Mouse (Mus musculus): ENCODE measurements around the gene Hils1. TPM values are rescaled to one million over a fixed set of nuclear protein-coding genes. Genes with fewer than 3 reads are reported as not detected.

The Hils1 gene
- polyA plus RNA-seq, 1 experiment = 0.14 TPM

- 2% methylated on average over 15 of the region's 15 CpGs for WGBS
- H3K27me3 ChIP-seq (ENCODE audit: control insufficient read depth, insufficient read depth, low read length) = peaks cover 7% of the 10 kb centered on the region; the same call in 1 of the 2 replicates
- no peaks in the 10 kb centered on the region for H3K36me3 ChIP-seq (ENCODE audit: control insufficient read depth, insufficient read depth, low read length)
- peak overlapping the region; percentile 58 for H3K4me3 ChIP-seq (ENCODE audit: low read depth, low read length)
- peaks cover 6% of the 10 kb centered on the region for H3K4me1 ChIP-seq (ENCODE audit: control insufficient read depth, insufficient read depth, insufficient read length, low read length)
- H3K27ac ChIP-seq (ENCODE audit: insufficient read depth, low read depth, low read length) = peak overlapping the region; percentile 15; the same call in 1 of the 2 replicates
- TF ChIP-seq POLR2A (IDR thresholded peaks at IDR 0.05; ENCODE audit: low read depth, low read length) (no peak), CTCF (IDR thresholded peaks at IDR 0.05; ENCODE audit: extremely low read depth, insufficient read length, insufficient replicate concordance, low read depth, low read length) (no peak)
These were observed 29.6 kb upstream of the Hils1 start for GRCm38 (mm10) chr11:94937787-94938186.

DNA sequence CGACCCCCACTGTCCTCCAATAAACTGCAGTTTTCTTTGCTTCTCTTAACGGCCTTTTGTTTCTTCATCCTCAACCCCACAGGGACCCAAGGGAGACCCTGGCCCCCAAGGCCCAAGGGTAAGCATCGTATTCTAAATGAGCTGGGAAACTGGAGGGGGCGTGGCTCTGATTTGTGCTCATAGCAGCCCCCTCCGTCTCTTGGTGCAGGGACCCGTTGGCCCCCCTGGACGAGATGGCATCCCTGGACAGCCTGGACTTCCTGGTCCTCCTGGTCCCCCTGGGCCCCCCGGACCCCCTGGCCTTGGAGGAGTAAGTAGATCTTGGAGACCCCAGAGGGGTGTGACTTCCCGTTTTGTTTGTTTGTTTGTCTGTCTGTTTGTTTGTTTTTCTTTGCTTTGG, 29.1 kb upstream of the Hils1 start:
- TF ChIP-seq CTCF (IDR thresholded peaks at IDR 0.05; ENCODE audit: extremely low read depth, insufficient read length, insufficient replicate concordance, low read depth, low read length) = no peak
- TF ChIP-seq POLR2A (IDR thresholded peaks at IDR 0.05; ENCODE audit: low read depth, low read length) = no peak
- 31% methylated on average over 9 of the region's 9 CpGs for WGBS
- Histone ChIP-seq H3K4me1 (ENCODE audit: control insufficient read depth, insufficient read depth, insufficient read length, low read length) (peaks cover 6% of the 10 kb centered on the region), H3K27me3 (ENCODE audit: control insufficient read depth, insufficient read depth, low read length) (peaks cover 4% of the 10 kb centered on the region; the same call in 1 of the 2 replicates), H3K36me3 (ENCODE audit: control insufficient read depth, insufficient read depth, low read length) (no peaks in the 10 kb centered on the region), H3K27ac (ENCODE audit: insufficient read depth, low read depth, low read length) (no peak overlapping the region), H3K4me3 (ENCODE audit: low read depth, low read length) (no peak overlapping the region; the same call in 1 of the 2 replicates)

GRCm38 (mm10) chr11:94939280-94939679, 28.1 kb upstream of the Hils1 start:
- H3K4me3 ChIP-seq (ENCODE audit: low read depth, low read length) = no peak overlapping the region
- no peak for TF ChIP-seq POLR2A (IDR thresholded peaks at IDR 0.05; ENCODE audit: low read depth, low read length)
- TF ChIP-seq CTCF (IDR thresholded peaks at IDR 0.05; ENCODE audit: extremely low read depth, insufficient read length, insufficient replicate concordance, low read depth, low read length) = peak; percentile 89; the same call in 1 of the 2 replicates
- H3K4me1 ChIP-seq (ENCODE audit: control insufficient read depth, insufficient read depth, insufficient read length, low read length) = peaks cover 6% of the 10 kb centered on the region
- WGBS = 19% methylated on average over 4 of the region's 4 CpGs
- no peaks in the 10 kb centered on the region for H3K36me3 ChIP-seq (ENCODE audit: control insufficient read depth, insufficient read depth, low read length)
- no peak overlapping the region for H3K27ac ChIP-seq (ENCODE audit: insufficient read depth, low read depth, low read length)
- no peaks in the 10 kb centered on the region; the same call in 1 of the 2 replicates for H3K27me3 ChIP-seq (ENCODE audit: control insufficient read depth, insufficient read depth, low read length)

GRCm38 (mm10) chr11:94941121-94941520, 26.3 kb upstream of the Hils1 start:
- TF ChIP-seq POLR2A (IDR thresholded peaks at IDR 0.05; ENCODE audit: low read depth, low read length) (no peak), CTCF (IDR thresholded peaks at IDR 0.05; ENCODE audit: extremely low read depth, insufficient read length, insufficient replicate concordance, low read depth, low read length) (no peak)
- Histone ChIP-seq H3K4me1 (ENCODE audit: control insufficient read depth, insufficient read depth, insufficient read length, low read length) (peaks cover 6% of the 10 kb centered on the region), H3K27ac (ENCODE audit: insufficient read depth, low read depth, low read length) (no peak overlapping the region), H3K36me3 (ENCODE audit: control insufficient read depth, insufficient read depth, low read length) (no peaks in the 10 kb centered on the region), H3K4me3 (ENCODE audit: low read depth, low read length) (no peak overlapping the region), H3K27me3 (ENCODE audit: control insufficient read depth, insufficient read depth, low read length) (no peaks in the 10 kb centered on the region; the same call in 1 of the 2 replicates)
- WGBS = 26% methylated on average over 9 of the region's 9 CpGs

DNA sequence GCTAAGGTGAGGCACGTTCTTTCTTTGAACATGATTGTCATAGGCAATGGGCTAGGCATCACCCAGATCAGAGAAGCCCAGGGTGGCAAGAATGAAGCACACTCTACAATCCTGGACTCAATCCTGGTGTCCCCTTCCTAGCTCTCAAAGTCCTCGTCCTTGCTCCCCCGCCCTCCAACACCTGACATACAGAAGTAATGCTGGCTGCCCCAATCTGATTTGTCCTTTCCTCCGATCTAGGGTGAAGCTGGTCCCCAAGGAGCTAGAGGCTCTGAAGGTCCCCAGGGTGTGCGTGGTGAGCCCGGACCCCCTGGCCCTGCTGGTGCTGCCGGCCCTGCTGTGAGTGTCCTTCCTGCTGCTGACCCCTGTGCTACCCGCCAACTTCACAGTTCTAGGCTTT, 25.6 kb upstream of the Hils1 start:
- no peak for TF ChIP-seq CTCF (IDR thresholded peaks at IDR 0.05; ENCODE audit: extremely low read depth, insufficient read length, insufficient replicate concordance, low read depth, low read length)
- no peak for TF ChIP-seq POLR2A (IDR thresholded peaks at IDR 0.05; ENCODE audit: low read depth, low read length)
- Histone ChIP-seq H3K4me1 (ENCODE audit: control insufficient read depth, insufficient read depth, insufficient read length, low read length) (peaks cover 6% of the 10 kb centered on the region), H3K36me3 (ENCODE audit: control insufficient read depth, insufficient read depth, low read length) (no peaks in the 10 kb centered on the region), H3K4me3 (ENCODE audit: low read depth, low read length) (no peak overlapping the region), H3K27me3 (ENCODE audit: control insufficient read depth, insufficient read depth, low read length) (no peaks in the 10 kb centered on the region; the same call in 1 of the 2 replicates), H3K27ac (ENCODE audit: insufficient read depth, low read depth, low read length) (no peak overlapping the region)
- 69% methylated on average over 8 of the region's 8 CpGs for WGBS

DNA sequence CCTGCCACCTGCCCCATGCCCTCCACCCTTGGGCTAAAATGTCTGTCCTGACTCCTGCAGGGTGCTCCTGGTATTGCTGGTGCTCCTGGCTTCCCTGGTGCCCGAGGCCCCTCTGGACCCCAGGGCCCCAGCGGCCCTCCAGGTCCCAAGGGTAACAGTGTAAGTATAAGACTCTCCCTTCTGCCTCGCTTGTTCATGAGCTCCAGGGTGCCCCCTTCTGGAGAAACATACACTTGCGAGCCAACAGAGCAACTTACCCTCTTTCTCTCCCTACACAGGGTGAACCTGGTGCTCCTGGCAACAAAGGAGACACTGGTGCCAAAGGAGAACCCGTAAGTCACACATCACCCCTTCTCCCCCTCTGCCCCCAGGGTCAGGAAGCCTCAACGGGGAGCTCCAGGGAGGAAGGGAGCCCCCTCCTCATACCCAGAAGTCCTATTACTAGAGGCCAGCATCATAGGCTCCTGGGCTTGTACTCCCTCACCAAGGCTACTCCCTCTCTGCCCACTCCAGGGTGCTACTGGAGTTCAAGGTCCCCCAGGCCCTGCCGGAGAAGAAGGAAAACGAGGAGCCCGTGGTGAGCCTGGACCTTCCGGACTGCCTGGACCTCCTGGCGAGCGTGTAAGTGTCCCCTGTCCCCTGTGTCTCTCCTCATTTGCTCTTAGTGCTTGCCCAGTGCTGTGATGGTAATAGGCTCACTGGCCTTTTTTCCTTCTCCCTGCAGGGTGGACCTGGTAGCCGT, 24.9 kb upstream of the Hils1 start:
- peaks cover 5% of the 10 kb centered on the region for H3K4me1 ChIP-seq (ENCODE audit: control insufficient read depth, insufficient read depth, insufficient read length, low read length)
- H3K36me3 ChIP-seq (ENCODE audit: control insufficient read depth, insufficient read depth, low read length) = no peaks in the 10 kb centered on the region
- TF ChIP-seq CTCF (IDR thresholded peaks at IDR 0.05; ENCODE audit: extremely low read depth, insufficient read length, insufficient replicate concordance, low read depth, low read length) = peak; percentile 59; the same call in 1 of the 2 replicates
- TF ChIP-seq POLR2A (IDR thresholded peaks at IDR 0.05; ENCODE audit: low read depth, low read length) = no peak
- no peak overlapping the region for H3K4me3 ChIP-seq (ENCODE audit: low read depth, low read length)
- WGBS = 42% methylated on average over 13 of the region's 13 CpGs
- no peaks in the 10 kb centered on the region; the same call in 1 of the 2 replicates for H3K27me3 ChIP-seq (ENCODE audit: control insufficient read depth, insufficient read depth, low read length)
- no peak overlapping the region for H3K27ac ChIP-seq (ENCODE audit: insufficient read depth, low read depth, low read length)

DNA sequence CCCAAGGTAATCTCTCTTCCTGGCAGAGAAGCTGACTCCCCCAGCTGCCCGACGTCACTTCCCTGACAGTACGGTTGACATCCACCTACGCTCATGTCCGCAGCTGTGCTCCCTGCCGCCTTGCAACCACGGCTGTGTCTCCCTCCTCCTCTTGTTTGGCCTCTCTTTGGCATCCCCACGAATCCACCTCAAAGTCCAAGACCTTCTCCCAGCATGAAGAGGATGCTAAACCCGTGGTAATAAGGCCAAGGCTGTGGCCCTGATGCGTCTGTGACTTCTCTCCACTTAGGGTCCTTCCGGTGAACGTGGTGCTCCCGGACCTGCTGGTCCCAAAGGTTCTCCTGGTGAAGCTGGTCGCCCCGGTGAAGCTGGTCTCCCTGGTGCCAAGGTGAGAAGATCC, 24.3 kb upstream of the Hils1 start:
- Histone ChIP-seq H3K27me3 (ENCODE audit: control insufficient read depth, insufficient read depth, low read length) (no peaks in the 10 kb centered on the region; the same call in 1 of the 2 replicates), H3K36me3 (ENCODE audit: control insufficient read depth, insufficient read depth, low read length) (no peaks in the 10 kb centered on the region), H3K27ac (ENCODE audit: insufficient read depth, low read depth, low read length) (no peak overlapping the region), H3K4me3 (ENCODE audit: low read depth, low read length) (no peak overlapping the region), H3K4me1 (ENCODE audit: control insufficient read depth, insufficient read depth, insufficient read length, low read length) (no peaks in the 10 kb centered on the region)
- no peak for TF ChIP-seq POLR2A (IDR thresholded peaks at IDR 0.05; ENCODE audit: low read depth, low read length)
- no peak for TF ChIP-seq CTCF (IDR thresholded peaks at IDR 0.05; ENCODE audit: extremely low read depth, insufficient read length, insufficient replicate concordance, low read depth, low read length)
- WGBS = 74% methylated on average over 15 of the region's 15 CpGs

Data from small intestine, adult 2 months (tissue).